Mouse (Mus musculus): ENCODE measurements at regions not wholly inside any gene's neighbourhood (a gene's known extent, or its start where the extent isn't known, plus 50 kb on each side); places are given as distances from the start of the nearest gene placed in this dataset.

- DNase-seq (ENCODE audit: low read depth), result no peak
Measured at GRCm38 (mm10) chr3:150752787-150753186, 684.9 kb upstream of the Adgrl4 start.

GRCm38 (mm10) chr3:150759854-150760253 is 677.8 kb upstream of the Adgrl4 start:
- no peak for DNase-seq (ENCODE audit: low read depth)

DNA sequence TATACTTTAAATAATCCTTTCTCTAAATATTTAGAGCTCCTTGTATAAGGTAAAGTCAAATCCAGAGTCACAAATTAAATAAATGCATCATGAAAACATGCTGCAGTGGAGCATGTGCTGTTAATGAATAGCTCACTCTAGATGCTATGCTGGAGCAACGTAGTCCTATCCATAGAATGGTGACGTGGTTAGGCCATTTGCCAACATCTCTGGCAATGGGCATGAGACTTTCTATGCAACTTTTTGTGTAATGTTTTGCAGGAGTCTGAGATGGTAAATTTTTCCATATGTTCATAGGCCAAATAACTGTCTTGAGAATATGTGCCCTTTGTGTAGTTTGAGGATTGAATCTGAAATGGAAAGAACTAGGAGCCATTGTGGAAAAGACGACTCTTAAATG is 653.1 kb upstream of the Adgrl4 start:
- no peak for DNase-seq (ENCODE audit: low read depth)

GRCm38 (mm10) chr3:150817807-150818206 is 619.9 kb upstream of the Adgrl4 start:
- no peak for DNase-seq (ENCODE audit: low read depth)

DNA sequence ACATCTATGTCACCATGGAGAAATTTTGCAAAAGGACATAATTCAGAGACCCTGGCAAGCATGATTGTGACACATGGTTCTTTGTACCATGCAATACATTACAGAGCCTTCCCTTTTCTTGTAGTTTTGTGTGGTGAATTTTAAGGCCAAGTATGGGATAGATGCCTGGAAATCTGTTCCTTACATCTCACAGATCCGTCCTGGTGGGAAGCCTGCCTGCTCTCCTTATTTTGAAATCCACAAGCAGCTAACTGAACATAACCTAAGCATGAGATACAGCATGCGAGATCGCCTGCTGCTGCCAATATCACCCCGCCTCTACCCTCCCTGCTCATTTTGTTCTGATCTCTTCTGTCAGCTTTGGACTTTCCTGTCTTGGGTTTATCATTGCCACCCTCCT is 618.3 kb upstream of the Adgrl4 start:
- DNase-seq (ENCODE audit: low read depth), result no peak

DNA sequence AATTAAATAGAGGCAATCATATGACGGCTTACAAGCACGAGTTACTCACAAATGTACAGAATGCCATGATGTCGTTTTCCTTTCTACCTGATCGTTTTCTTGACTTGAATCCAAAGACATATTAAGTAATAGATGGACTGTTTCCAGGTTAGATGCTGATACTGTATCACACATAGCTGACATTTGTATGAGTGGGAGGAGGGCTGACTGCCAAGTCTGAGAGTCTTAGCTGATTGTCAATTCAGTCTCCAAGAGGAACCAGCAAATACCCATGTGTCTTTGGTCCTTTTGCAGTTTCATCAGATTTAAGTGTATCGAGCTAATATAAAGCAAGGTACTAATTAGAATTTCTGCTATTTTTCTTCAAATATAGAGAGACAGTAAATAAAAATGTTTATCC is 617.6 kb upstream of the Adgrl4 start:
- no peak for DNase-seq (ENCODE audit: low read depth)

- no peak for DNase-seq (ENCODE audit: low read depth)
Measured at GRCm38 (mm10) chr3:150846029-150846428, 591.7 kb upstream of the Adgrl4 start.

- no peak for DNase-seq (ENCODE audit: low read depth)
Measured at GRCm38 (mm10) chr3:150852107-150852506, 585.6 kb upstream of the Adgrl4 start.

GRCm38 (mm10) chr3:150896668-150897067 is 541.0 kb upstream of the Adgrl4 start:
- DNase-seq (ENCODE audit: low read depth), result no peak

- DNase-seq (ENCODE audit: low read depth), result no peak
Measured at GRCm38 (mm10) chr3:150910091-150910490, 527.6 kb upstream of the Adgrl4 start.

- DNase-seq (ENCODE audit: low read depth), result no peak
Measured at GRCm38 (mm10) chr3:150954897-150955296, 482.8 kb upstream of the Adgrl4 start.

GRCm38 (mm10) chr3:150999652-151000051 is 438.0 kb upstream of the Adgrl4 start:
- DNase-seq (ENCODE audit: low read depth), result no peak

DNA sequence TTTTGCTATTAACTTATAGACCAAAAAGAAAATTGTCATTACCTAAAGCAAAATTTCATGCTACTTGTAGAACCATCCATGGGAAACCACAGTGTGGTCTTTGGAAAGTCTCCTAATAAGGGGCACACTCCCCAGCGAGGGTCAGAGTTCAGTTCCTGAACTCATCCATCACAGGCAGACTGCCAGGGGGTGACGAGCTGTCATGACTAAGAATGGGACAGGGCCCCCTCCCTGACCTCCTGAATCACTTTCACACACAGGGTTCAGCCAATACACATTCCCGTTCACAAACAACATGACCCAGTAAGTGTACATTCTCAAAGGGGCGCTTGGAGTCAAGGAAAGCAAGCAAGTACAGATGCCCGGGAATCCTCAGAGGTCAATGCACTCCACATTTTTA is 437.5 kb upstream of the Adgrl4 start:
- no peak for DNase-seq (ENCODE audit: low read depth)

- no peak for DNase-seq (ENCODE audit: low read depth)
Measured at GRCm38 (mm10) chr3:151001881-151002412, 435.7 kb upstream of the Adgrl4 start.

DNA sequence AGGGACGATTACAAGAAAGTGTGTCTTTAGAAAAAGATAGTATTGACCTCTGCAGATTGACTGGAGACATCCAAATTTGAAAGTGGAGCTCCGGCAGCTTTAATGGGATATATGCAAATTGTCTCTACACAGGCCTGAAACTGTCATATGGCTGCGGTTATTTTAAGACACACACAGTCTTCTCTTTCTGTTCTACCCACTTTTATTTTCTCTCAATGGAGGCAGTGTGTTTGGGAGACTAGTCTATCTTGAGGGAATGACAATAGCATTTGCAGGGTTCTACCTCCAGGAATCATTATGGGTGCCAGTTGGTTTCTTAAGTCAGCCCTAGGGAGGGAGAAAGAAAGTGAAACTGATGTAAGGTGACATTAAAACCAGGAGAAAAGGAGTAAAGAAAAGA is 434.2 kb upstream of the Adgrl4 start:
- DNase-seq (ENCODE audit: low read depth), result no peak

GRCm38 (mm10) chr3:151003990-151004389 is 433.7 kb upstream of the Adgrl4 start:
- no peak for DNase-seq (ENCODE audit: low read depth)

- DNase-seq (ENCODE audit: low read depth), result no peak
Measured at GRCm38 (mm10) chr3:151020014-151020413, 417.7 kb upstream of the Adgrl4 start.

DNA sequence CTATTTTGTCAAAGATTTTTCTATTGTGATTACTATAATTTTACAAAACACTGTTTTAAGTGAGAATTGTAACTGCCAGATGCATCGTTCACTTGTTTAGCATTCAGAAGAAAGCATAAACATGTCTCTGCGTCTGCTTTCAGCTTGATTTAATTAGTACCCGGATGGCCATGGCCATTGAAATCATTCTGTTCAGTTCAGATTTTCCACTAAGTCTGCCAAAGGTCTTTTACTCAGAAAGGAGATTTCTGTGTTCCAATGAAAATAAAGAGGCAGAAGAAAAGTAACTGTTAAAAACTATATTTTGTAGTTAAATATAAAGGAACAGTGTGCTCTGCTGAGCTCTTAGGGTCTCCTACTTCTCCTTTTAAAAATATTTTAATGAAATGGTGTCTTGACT is 380.2 kb upstream of the Adgrl4 start:
- DNase-seq (ENCODE audit: low read depth), result no peak

- DNase-seq (ENCODE audit: low read depth), result no peak
Measured at GRCm38 (mm10) chr3:151072322-151072721, 365.4 kb upstream of the Adgrl4 start.

DNA sequence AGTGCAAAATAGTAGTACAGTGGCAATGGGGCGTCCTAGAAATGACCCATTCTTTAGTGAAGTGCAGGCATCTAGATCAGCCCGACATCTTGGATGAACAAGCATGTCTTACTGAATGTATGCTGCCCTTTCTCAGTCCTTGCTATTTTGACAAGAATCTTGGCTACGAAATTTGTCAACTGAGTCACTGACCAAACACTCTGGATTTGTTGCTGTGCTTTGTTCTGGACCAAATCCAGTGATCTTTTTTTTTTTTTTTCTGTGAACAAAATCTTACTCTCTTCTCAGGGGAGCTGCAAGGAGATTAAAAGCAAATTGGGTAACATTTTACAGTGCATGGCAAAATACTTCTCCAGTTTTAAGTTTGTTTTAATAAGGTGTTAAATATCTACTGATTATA is 320.9 kb upstream of the Adgrl4 start:
- no peak for DNase-seq (ENCODE audit: low read depth)

DNA sequence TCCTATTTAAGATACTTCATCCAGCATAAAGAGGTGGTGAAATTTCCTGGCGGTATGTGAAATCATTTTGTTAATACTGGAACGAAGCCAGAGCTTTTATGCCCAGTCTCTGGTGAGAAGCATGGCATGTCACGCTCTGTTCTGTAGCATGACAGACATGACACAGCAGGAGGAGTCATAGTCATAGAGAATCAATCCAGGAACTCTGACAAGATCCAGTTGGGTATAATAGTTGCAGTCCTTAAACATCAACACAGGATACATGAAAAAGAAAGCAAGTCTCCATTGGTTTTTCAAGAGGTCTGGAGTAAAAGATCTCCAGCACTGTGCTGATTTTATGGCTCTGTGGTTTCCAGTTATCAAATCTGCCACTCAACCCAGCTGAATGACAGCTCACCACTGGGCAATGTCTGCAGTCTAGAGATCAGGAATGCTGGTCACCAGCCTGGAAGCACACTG is 320.1 kb upstream of the Adgrl4 start:
- DNase-seq (ENCODE audit: low read depth), result peak; percentile 55

DNA sequence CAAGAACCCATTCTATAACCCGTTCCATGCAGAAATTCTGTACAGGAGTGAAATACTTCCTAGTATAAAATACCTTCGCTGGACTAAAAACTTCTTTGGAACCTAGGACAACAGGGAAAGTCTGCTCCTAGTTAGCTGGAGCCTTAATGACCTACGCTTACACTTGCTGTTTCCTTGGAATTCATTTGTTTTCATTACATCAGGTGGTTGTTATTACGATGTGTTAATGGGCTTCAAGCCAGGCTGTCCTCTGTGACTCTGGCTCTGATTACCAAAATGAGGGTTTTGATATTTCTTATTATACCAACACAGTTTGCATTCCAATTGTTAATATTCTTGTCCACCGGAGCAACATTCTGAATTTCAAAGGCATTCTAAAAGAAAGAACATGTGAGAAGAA is 313.6 kb upstream of the Adgrl4 start:
- no peak for DNase-seq (ENCODE audit: low read depth)

GRCm38 (mm10) chr3:151146889-151147288 is 290.8 kb upstream of the Adgrl4 start:
- DNase-seq (ENCODE audit: low read depth), result no peak

- DNase-seq (ENCODE audit: low read depth), result no peak
Measured at GRCm38 (mm10) chr3:151153340-151153739, 284.3 kb upstream of the Adgrl4 start.

DNA sequence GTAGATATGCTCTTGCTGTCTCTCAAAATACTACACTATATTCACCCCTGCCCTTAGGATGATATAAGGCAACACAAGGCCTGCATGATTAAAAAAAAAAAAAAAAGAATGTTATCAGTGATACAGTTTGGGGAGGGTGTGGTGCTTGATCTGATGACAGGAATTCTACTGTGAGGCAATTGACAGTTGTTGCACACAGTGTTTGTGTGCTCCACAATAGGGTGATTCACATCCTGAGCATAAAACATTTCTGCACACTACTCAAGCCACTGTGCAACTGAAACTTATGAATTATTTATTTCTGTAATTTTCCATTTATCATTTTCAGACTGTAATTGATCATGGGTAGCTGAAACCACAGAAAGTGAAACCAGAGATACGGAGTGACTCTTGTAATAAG is 277.2 kb upstream of the Adgrl4 start:
- DNase-seq (ENCODE audit: low read depth), result no peak
